Mouse (Mus musculus): ENCODE measurements around the gene Tmc1. TPM values are rescaled to one million over a fixed set of nuclear protein-coding genes. Genes with fewer than 3 reads are reported as not detected.

Tmc1 gene
- polyA plus RNA-seq, 1 experiment from 2014 or later: not detected

DNA sequence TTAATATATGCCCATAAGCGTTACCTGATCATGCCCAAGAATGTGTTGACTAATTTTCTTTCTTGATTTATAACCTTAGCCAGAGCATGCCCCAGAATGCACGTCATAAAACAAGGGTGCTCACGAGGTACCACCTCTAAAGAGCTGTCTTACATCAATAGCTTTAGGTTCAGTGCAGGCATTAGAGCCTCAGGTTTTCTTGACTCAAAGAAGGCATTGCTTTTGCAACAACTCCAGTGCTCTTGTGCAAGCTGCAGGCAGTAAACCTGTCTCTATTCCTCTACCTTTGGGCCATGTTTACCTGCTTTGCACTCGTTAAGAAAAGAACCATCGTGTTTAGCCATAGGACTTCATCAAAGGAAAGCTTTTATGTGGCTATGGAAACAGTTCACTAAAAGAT lies 43.6 kb downstream of the Tmc1 start:
- H3K27ac ChIP-seq (ENCODE audit: poor library complexity, severe bottlenecking): no peak overlapping the region
- no peak overlapping the region for H3K9ac ChIP-seq
- no peak overlapping the region for H3K4me3 ChIP-seq
- 73% methylated on average over 5 of the region's 5 CpGs for WGBS
- no peaks in the 10 kb centered on the region for H3K36me3 ChIP-seq
- H3K4me2 ChIP-seq: no peak overlapping the region
- H3K9me3 ChIP-seq (replicated peaks): no peaks in the 10 kb centered on the region
- ATAC-seq (ENCODE audit: insufficient number of reproducible peaks, low FRiP score): no peak
- H3K27me3 ChIP-seq (replicated peaks): no peaks in the 10 kb centered on the region
- H3K4me1 ChIP-seq (replicated peaks): no peaks in the 10 kb centered on the region

DNA sequence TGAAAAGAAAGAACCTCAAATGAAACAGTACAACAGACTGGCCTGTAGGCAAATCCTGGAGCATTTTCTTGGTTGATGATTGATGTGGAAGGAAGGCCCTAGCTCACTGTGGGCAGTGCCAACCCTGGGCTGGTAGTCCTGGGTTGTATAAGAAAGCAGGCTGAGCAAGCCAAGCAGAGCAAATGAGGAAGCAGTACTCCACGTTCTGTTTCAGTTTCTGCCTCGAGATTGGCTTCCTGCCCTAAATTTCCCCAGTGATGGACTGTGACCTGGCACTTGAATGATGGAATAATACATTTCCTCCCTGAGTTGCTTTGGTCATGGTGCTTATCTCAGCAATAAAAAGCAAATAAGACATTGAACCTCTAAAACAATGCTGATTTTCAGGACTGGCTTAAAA lies 72.8 kb downstream of the Tmc1 start:
- Histone ChIP-seq H3K27ac (ENCODE audit: poor library complexity, severe bottlenecking) (no peak overlapping the region), H3K4me2 (no peak overlapping the region), H3K4me3 (no peak overlapping the region), H3K4me1 (replicated peaks) (no peaks in the 10 kb centered on the region), H3K27me3 (replicated peaks) (no peaks in the 10 kb centered on the region), H3K9me3 (replicated peaks) (no peaks in the 10 kb centered on the region), H3K9ac (no peak overlapping the region), H3K36me3 (no peaks in the 10 kb centered on the region)
- ATAC-seq (ENCODE audit: insufficient number of reproducible peaks, low FRiP score): no peak
- 61% methylated on average over 2 of the region's 2 CpGs for WGBS

GRCm38 (mm10) chr19:20875881-20876280 lies 78.1 kb downstream of the Tmc1 start:
- H3K27ac ChIP-seq (ENCODE audit: poor library complexity, severe bottlenecking): no peak overlapping the region
- ATAC-seq (ENCODE audit: insufficient number of reproducible peaks, low FRiP score): no peak
- H3K9ac ChIP-seq: no peak overlapping the region
- no peaks in the 10 kb centered on the region for H3K36me3 ChIP-seq
- no peak overlapping the region for H3K4me2 ChIP-seq
- WGBS: 51% methylated on average over 4 of the region's 4 CpGs
- no peaks in the 10 kb centered on the region for H3K27me3 ChIP-seq (replicated peaks)
- H3K9me3 ChIP-seq (replicated peaks): no peaks in the 10 kb centered on the region
- H3K4me3 ChIP-seq: no peak overlapping the region
- no peaks in the 10 kb centered on the region for H3K4me1 ChIP-seq (replicated peaks)

GRCm38 (mm10) chr19:20861779-20862178 lies 92.2 kb downstream of the Tmc1 start:
- Histone ChIP-seq H3K9me3 (replicated peaks) (no peaks in the 10 kb centered on the region), H3K4me1 (replicated peaks) (no peaks in the 10 kb centered on the region), H3K36me3 (no peaks in the 10 kb centered on the region), H3K27ac (ENCODE audit: poor library complexity, severe bottlenecking) (no peak overlapping the region), H3K4me3 (no peak overlapping the region), H3K27me3 (replicated peaks) (no peaks in the 10 kb centered on the region), H3K4me2 (no peak overlapping the region), H3K9ac (no peak overlapping the region)
- whole genome bisulfite sequencing: 62% methylated on average over 4 of the region's 4 CpGs
- ATAC-seq (ENCODE audit: insufficient number of reproducible peaks, low FRiP score): no peak

- Histone ChIP-seq H3K27me3 (replicated peaks) (no peaks in the 10 kb centered on the region), H3K4me3 (no peak overlapping the region), H3K4me1 (replicated peaks) (no peaks in the 10 kb centered on the region), H3K9ac (no peak overlapping the region), H3K27ac (ENCODE audit: poor library complexity, severe bottlenecking) (no peak overlapping the region), H3K36me3 (no peaks in the 10 kb centered on the region), H3K9me3 (replicated peaks) (no peaks in the 10 kb centered on the region), H3K4me2 (no peak overlapping the region)
- no peak for ATAC-seq (ENCODE audit: insufficient number of reproducible peaks, low FRiP score)
- WGBS: 62% methylated on average over 1 of the region's 1 CpGs
These were observed 93.7 kb downstream of the Tmc1 start for GRCm38 (mm10) chr19:20860270-20860669.

DNA sequence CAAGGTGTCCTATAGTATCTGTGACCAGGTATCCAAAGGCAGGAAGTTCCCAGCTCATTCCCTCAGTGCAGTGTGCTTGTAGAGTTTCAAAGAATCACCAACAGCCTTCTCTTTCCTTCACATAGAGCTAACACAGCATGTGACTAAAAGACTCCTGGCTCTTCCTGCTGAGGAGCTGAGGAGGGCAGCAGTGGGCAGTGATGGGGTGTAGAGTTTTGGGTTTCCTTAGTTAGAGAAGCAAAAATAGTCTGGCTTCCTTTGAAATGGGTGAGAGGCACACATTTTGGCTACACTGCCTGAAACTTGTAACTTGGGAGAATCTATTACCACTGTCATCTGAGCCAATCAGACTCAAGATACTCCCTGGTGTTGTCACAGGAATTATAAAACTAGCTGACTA lies 96.2 kb downstream of the Tmc1 start:
- H3K27ac ChIP-seq (ENCODE audit: poor library complexity, severe bottlenecking): no peak overlapping the region
- no peaks in the 10 kb centered on the region for H3K27me3 ChIP-seq (replicated peaks)
- no peaks in the 10 kb centered on the region for H3K36me3 ChIP-seq
- H3K4me3 ChIP-seq: no peak overlapping the region
- no peak for ATAC-seq (ENCODE audit: insufficient number of reproducible peaks, low FRiP score)
- H3K4me1 ChIP-seq (replicated peaks): no peaks in the 10 kb centered on the region
- no peak overlapping the region for H3K4me2 ChIP-seq
- no peaks in the 10 kb centered on the region for H3K9me3 ChIP-seq (replicated peaks)
- no peak overlapping the region for H3K9ac ChIP-seq

DNA sequence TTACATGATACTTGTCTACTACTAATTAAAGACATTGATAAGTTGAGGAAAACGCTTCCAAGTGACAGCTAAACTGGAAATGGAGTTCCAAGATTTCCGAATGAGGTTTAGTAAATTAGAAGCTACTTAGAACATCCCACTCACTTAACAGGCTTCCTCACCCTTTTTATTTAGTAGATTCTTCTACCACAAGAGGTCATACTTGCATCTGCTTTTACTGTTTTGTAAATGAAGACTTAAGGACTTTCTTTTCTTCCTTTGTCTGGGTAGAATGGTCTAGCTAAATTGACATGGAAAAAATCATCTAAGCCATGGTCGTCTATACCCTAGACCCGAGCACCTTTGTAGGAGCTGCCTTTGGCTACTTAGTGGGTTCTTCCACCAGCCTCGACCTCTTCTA lies 105.1 kb downstream of the Tmc1 start:
- 57% methylated on average over 5 of the region's 5 CpGs for WGBS
- Histone ChIP-seq H3K4me2 (no peak overlapping the region), H3K9ac (no peak overlapping the region), H3K27me3 (replicated peaks) (no peaks in the 10 kb centered on the region), H3K9me3 (replicated peaks) (no peaks in the 10 kb centered on the region), H3K36me3 (no peaks in the 10 kb centered on the region), H3K4me3 (no peak overlapping the region), H3K27ac (ENCODE audit: poor library complexity, severe bottlenecking) (no peak overlapping the region), H3K4me1 (replicated peaks) (no peaks in the 10 kb centered on the region)
- no peak for ATAC-seq (ENCODE audit: insufficient number of reproducible peaks, low FRiP score)

DNA sequence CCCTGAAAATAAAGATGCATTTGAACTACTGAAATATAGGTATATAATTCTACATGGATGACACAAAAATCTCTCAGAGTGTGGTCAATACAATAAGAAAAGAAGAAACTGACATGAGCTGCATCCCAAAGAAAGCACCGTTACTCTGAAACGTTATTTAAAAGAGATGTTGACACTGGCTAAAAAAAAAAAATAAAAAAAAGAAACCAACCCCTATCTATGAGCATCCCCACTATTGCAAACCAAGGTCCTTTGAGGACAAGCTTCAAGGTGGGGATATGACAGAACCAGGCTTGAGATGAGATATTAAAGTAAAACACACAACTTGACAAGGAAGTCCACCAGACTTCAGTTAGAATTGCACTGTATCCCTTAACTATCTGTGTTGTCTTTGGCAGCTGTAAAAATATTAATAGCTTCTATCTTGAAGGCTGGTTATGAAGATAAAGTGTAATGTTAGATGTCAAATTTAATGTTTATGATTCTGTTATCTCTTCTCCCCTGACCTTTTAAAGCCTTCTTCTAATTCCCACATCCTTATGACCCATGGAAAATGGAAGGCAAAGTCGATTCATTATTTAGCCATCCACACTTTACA lies 106.4 kb downstream of the Tmc1 start:
- H3K27me3 ChIP-seq (replicated peaks): no peaks in the 10 kb centered on the region
- H3K9me3 ChIP-seq (replicated peaks): no peaks in the 10 kb centered on the region
- H3K36me3 ChIP-seq: no peaks in the 10 kb centered on the region
- no peak overlapping the region for H3K9ac ChIP-seq
- H3K4me1 ChIP-seq (replicated peaks): no peaks in the 10 kb centered on the region
- H3K27ac ChIP-seq (ENCODE audit: poor library complexity, severe bottlenecking): no peak overlapping the region
- H3K4me3 ChIP-seq: no peak overlapping the region
- 64% methylated on average over 3 of the region's 3 CpGs for WGBS
- no peak overlapping the region for H3K4me2 ChIP-seq
- ATAC-seq (ENCODE audit: insufficient number of reproducible peaks, low FRiP score): no peak

- H3K4me3 ChIP-seq: no peak overlapping the region
These were observed 116.6 kb downstream of the Tmc1 start for GRCm38 (mm10) chr19:20837422-20837821.

GRCm38 (mm10) chr19:20836055-20836845 lies 117.8 kb downstream of the Tmc1 start:
- ATAC-seq (ENCODE audit: insufficient number of reproducible peaks, low FRiP score): no peak
- Histone ChIP-seq H3K27me3 (replicated peaks) (no peaks in the 10 kb centered on the region), H3K4me1 (replicated peaks) (peaks cover 6% of the 10 kb centered on the region; the same call in 1 of the 2 replicates), H3K9me3 (replicated peaks) (0 out of 2 replicates have a peak, but pooled peaks cover 3% of the 10 kb centered on the region), H3K4me3 (no peak overlapping the region), H3K27ac (ENCODE audit: poor library complexity, severe bottlenecking) (no peak overlapping the region), H3K9ac (no peak overlapping the region), H3K4me2 (no peak overlapping the region), H3K36me3 (no peaks in the 10 kb centered on the region)
- 52% methylated on average over 9 of the region's 9 CpGs for WGBS

More at GRCm38 (mm10) chr19:20837422-20837821, 116.6 kb downstream of the Tmc1 start:
- WGBS: 92% methylated on average over 2 of the region's 2 CpGs
- H3K27ac ChIP-seq (ENCODE audit: poor library complexity, severe bottlenecking): no peak overlapping the region
- no peak overlapping the region for H3K4me2 ChIP-seq
- no peaks in the 10 kb centered on the region for H3K27me3 ChIP-seq (replicated peaks)
- 0 out of 2 replicates have a peak, but pooled peaks cover 3% of the 10 kb centered on the region for H3K9me3 ChIP-seq (replicated peaks)
- no peaks in the 10 kb centered on the region for H3K36me3 ChIP-seq
- no peak for ATAC-seq (ENCODE audit: insufficient number of reproducible peaks, low FRiP score)
- peaks cover 6% of the 10 kb centered on the region; the same call in 1 of the 2 replicates for H3K4me1 ChIP-seq (replicated peaks)
- no peak overlapping the region for H3K9ac ChIP-seq

- Histone ChIP-seq H3K36me3 (no peaks in the 10 kb centered on the region), H3K9me3 (replicated peaks) (0 out of 2 replicates have a peak, but pooled peaks cover 3% of the 10 kb centered on the region), H3K4me3 (no peak overlapping the region), H3K27me3 (replicated peaks) (no peaks in the 10 kb centered on the region), H3K4me1 (replicated peaks) (peaks cover 6% of the 10 kb centered on the region; the same call in 1 of the 2 replicates), H3K27ac (ENCODE audit: poor library complexity, severe bottlenecking) (no peak overlapping the region), H3K9ac (no peak overlapping the region), H3K4me2 (no peak overlapping the region)
- no peak for ATAC-seq (ENCODE audit: insufficient number of reproducible peaks, low FRiP score)
- WGBS: 70% methylated on average over 1 of the region's 1 CpGs
These were observed 119.1 kb downstream of the Tmc1 start for GRCm38 (mm10) chr19:20834895-20835294.

Measured in heart, embryonic 12.5 days (tissue).